Mouse (Mus musculus): ENCODE measurements around the gene Cyren.

DNA sequence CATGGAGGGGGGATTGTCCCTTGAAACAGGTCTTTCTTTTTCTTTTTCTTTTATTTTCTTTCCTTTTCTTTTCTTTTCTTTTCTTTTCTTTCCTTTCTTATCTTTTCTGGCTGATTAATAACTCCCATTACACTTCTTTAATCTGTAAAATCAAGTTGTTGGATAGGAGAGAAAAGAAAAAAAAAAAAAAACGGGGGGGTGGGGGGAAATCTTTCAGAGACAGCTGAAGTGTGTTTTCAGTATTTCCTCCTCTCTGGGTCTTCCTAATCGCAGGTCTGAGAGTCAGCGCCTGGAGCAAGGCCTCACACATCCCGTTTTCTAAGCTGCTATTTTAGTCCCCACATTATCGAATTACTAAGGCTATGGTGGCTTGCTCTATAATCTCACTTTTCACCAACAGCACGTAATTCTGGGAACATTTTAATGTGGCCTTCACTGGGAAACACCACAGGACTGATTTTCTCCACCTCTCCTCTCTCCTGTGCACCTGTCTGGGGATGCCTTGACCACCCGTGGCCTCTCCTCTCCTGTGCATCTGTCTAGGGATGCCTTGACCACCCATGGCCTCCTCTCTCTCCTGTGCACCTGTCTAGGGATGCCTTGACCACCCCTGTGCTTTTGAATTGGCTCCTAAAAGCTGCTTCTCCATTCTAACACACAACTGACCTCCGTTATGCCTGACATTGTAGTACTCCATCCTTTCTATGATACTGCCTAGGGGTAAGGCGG lies 13.9 kb downstream of the Cyren start:
- no peak for TF ChIP-seq CTCF (conservative IDR thresholded peaks at IDR 0.05; ENCODE audit: low read length)
- TF ChIP-seq POU5F1 (IDR thresholded peaks at IDR 0.05; ENCODE audit: borderline replicate concordance, low read length) = no peak

Measured in E14TG2a.4 (cell line).